Mouse (Mus musculus) fibroblast of lung, adult 2 months (primary cell): ENCODE data around the gene Tnip2.

Experiments used
- DNase-seq: peaks from one replicate; pipeline ENCODE4 v3.0.0-alpha.2; 2011; ENCODE audit warnings: low read depth

Tnip2 gene

GRCm38 (mm10) chr5:34461294-34461693 lies 52.5 kb downstream of the Tnip2 start:
- no peak for DNase-seq

GRCm38 (mm10) chr5:34458994-34459393 lies 54.8 kb downstream of the Tnip2 start:
- no peak for DNase-seq

GRCm38 (mm10) chr5:34446207-34446606 lies 67.6 kb downstream of the Tnip2 start:
- no peak for DNase-seq
